Mouse (Mus musculus): Measurements from ENCODE around the gene Sprr3. TPM values are rescaled to one million over a fixed set of nuclear protein-coding genes. Genes with fewer than 3 reads are reported as not detected.

The Sprr3 gene
- total and polyA plus RNA-seq, 2 experiments from 2014 or later = not detected

DNA sequence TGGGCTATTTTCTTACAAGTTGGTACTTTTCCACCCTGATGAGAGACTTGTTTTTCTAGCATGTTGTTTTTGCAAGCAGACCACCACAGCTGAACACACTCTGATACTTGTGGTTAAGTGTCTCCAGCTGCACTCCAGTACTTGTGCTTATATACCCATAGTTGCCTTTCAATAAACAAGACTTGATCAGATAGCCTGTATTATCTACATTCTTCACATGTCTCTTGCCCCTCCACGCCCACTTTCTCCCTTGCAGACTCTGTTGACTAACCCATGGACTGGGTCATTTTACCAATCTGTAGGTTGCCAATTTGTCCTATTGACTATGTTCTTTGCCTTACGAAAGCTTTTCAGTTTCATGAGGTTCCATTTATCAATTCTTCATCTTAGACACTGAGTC, 11.6 kb upstream of the Sprr3 start:
- DNase-seq = no peak

DNA sequence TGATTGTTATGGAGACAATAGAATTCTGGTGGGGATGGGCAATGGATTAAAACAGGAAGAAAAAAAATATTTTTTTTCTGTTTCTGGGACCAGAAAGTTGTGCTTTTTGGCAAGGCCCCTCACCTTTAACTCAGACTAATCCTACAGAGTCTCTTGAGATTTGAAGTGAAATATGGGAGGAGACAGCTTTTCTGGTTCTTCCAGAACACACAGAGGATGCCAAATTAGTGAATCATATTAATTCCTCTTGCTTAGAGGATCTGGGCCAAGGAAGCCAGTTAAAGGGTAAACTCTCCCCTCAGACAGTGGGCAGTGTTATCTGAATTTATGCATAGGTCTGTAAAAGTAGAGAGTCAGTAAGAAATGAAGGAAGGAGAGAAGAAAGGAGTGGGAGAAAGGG, 8.9 kb upstream of the Sprr3 start:
- Histone ChIP-seq H3K9me3 (ENCODE audit: low read length) (no peaks in the 10 kb centered on the region), H3K36me3 (ENCODE audit: insufficient read depth) (no peaks in the 10 kb centered on the region), H3K4me2 (ENCODE audit: low read depth) (no peak overlapping the region), H3K27ac (ENCODE audit: low read depth, low read length) (no peak overlapping the region), H3K27me3 (ENCODE audit: insufficient read depth, low read length) (no peaks in the 10 kb centered on the region), H3K9ac (no peak overlapping the region), H3K4me3 (ENCODE audit: low read depth, low read length) (no peak overlapping the region), H3K4me1 (ENCODE audit: insufficient read depth) (no peaks in the 10 kb centered on the region)
- no peak for TF ChIP-seq CTCF (IDR thresholded peaks at IDR 0.05; ENCODE audit: low read depth)
- no peak for ATAC-seq
- DNase-seq = no peak

More for the DNA sequence above, 11.6 kb upstream of the Sprr3 start:
- Histone ChIP-seq H3K36me3 (ENCODE audit: insufficient read depth) (no peaks in the 10 kb centered on the region), H3K4me2 (ENCODE audit: low read depth) (no peak overlapping the region), H3K27me3 (ENCODE audit: insufficient read depth, low read length) (no peaks in the 10 kb centered on the region), H3K27ac (ENCODE audit: low read depth, low read length) (no peak overlapping the region), H3K4me1 (ENCODE audit: insufficient read depth) (no peaks in the 10 kb centered on the region), H3K4me3 (ENCODE audit: low read depth, low read length) (no peak overlapping the region), H3K9me3 (ENCODE audit: low read length) (no peaks in the 10 kb centered on the region), H3K9ac (no peak overlapping the region)
- 82% methylated on average over 2 of the region's 2 CpGs for WGBS
- ATAC-seq = no peak
- no peak for TF ChIP-seq CTCF (IDR thresholded peaks at IDR 0.05; ENCODE audit: low read depth)

DNA sequence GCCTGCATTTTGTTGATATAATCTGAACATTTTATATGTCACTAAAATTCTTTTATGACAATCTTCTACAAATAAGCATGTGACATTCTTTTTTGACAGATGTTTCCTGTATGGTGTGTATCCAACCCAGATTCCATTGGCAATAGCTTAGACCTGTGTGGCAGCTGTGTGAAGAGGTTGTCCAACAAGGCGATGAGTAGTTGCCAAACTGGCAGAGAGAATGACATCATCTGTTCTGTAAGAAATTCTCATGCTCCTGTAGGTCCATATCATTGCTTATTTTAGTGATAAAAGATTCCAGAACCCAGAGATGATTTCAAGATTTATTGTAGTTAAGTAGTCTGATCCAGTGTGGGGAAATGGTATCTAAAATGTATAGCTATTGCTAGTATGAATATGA, 8.1 kb upstream of the Sprr3 start:
- Histone ChIP-seq H3K4me1 (ENCODE audit: insufficient read depth) (no peaks in the 10 kb centered on the region), H3K4me2 (ENCODE audit: low read depth) (no peak overlapping the region), H3K9ac (no peak overlapping the region), H3K27me3 (ENCODE audit: insufficient read depth, low read length) (no peaks in the 10 kb centered on the region), H3K4me3 (ENCODE audit: low read depth, low read length) (no peak overlapping the region), H3K9me3 (ENCODE audit: low read length) (no peaks in the 10 kb centered on the region), H3K27ac (ENCODE audit: low read depth, low read length) (no peak overlapping the region), H3K36me3 (ENCODE audit: insufficient read depth) (no peaks in the 10 kb centered on the region)
- DNase-seq (no peak), ATAC-seq (no peak)
- TF ChIP-seq CTCF (IDR thresholded peaks at IDR 0.05; ENCODE audit: low read depth) = no peak
- WGBS = 86% methylated on average over 1 of the region's 1 CpGs

DNA sequence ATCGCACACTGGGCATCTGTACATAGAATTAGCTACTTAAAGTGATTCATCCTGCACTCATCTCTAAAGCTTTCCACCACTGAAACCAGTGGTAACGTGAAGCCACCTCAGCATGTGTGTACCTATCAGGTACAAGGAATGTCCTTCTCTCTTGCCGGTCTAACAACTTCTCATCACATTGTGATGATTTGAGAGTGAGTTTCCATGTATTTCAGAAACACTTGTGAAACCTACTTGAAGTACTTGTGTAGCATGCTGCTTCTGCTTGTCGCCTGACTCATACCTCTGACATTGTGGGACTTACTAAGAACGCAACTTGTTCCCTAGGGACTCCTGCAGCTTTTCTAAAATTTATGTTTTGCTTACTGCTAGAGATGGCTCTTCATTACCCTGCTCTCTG, 3.4 kb downstream of the Sprr3 start:
- Histone ChIP-seq H3K4me2 (ENCODE audit: low read depth) (no peak overlapping the region), H3K4me1 (ENCODE audit: insufficient read depth) (no peaks in the 10 kb centered on the region), H3K36me3 (ENCODE audit: insufficient read depth) (no peaks in the 10 kb centered on the region), H3K9me3 (ENCODE audit: low read length) (no peaks in the 10 kb centered on the region), H3K9ac (no peak overlapping the region), H3K27me3 (ENCODE audit: insufficient read depth, low read length) (no peaks in the 10 kb centered on the region), H3K4me3 (ENCODE audit: low read depth, low read length) (no peak overlapping the region), H3K27ac (ENCODE audit: low read depth, low read length) (no peak overlapping the region)
- no peak for DNase-seq
- TF ChIP-seq CTCF (IDR thresholded peaks at IDR 0.05; ENCODE audit: low read depth) = no peak
- WGBS = 94% methylated on average over 5 of the region's 5 CpGs
- ATAC-seq = no peak

DNA sequence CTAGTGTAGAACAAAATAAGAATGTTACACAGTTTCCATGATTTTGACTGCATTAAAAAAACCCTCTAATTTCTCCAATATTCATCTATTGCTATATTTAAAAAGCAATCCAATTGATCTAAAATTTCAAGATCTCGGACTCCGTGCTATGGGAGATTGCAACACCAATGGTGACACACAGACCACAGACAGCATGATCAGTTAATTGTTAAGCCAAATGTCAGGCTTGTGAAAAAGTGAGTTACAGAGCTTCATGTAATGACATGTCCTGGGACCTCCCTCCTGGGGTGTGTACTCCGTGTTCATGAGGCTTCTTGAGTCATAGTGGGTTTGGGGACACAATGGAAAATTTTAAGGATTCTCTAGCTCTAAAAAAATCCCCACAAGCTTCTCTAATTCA, 18.3 kb downstream of the Sprr3 start:
- DNase-seq (no peak), ATAC-seq (no peak)
- H3K27me3 ChIP-seq (ENCODE audit: insufficient read depth, low read length) = no peaks in the 10 kb centered on the region
- H3K9me3 ChIP-seq (ENCODE audit: low read length) = no peaks in the 10 kb centered on the region
- WGBS = 92% methylated on average over 3 of the region's 3 CpGs
- TF ChIP-seq CTCF (IDR thresholded peaks at IDR 0.05; ENCODE audit: low read depth) = no peak
- H3K4me1 ChIP-seq (ENCODE audit: insufficient read depth) = no peaks in the 10 kb centered on the region
- H3K4me3 ChIP-seq (ENCODE audit: low read depth, low read length) = no peak overlapping the region
- H3K36me3 ChIP-seq (ENCODE audit: insufficient read depth) = no peaks in the 10 kb centered on the region
- H3K27ac ChIP-seq (ENCODE audit: low read depth, low read length) = no peak overlapping the region
- no peak overlapping the region for H3K4me2 ChIP-seq (ENCODE audit: low read depth)
- H3K9ac ChIP-seq = no peak overlapping the region

DNA sequence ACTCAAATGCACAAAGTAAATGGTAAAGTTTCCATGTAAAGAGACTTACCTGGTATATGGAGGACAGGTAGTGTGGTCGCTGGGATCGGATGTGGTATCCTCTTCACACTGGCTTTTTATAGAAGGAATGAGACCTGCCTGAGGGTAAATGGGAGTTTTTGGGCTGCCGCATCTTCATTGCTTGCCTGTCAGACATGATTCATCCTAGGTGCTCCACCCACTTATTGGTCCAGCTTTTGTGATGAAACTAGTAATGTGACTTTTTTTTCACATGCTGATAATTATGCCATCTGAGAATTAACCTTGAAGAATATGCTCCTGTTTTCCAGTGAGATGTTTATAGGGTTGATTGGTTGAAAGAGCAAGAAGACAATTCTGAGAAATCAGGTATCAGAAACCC, 19.8 kb downstream of the Sprr3 start, which contains the start of gene Sprr1b:
Sprr1b (minus strand) TSS at position 101 of the 400 bp plus-strand sequence.
- Histone ChIP-seq H3K9me3 (ENCODE audit: low read length) (no peaks in the 10 kb centered on the region), H3K27me3 (ENCODE audit: insufficient read depth, low read length) (no peaks in the 10 kb centered on the region), H3K9ac (no peak within 1 kb of the TSS), H3K4me2 (ENCODE audit: low read depth) (no peak within 1 kb of the TSS), H3K4me1 (ENCODE audit: insufficient read depth) (no peaks in the 10 kb centered on the region), H3K27ac (ENCODE audit: low read depth, low read length) (no peak within 1 kb of the TSS), H3K36me3 (ENCODE audit: insufficient read depth) (no peaks in the 10 kb centered on the region), H3K4me3 (ENCODE audit: low read depth, low read length) (no peak within 1 kb of the TSS)
- ATAC-seq (no peak), DNase-seq (no peak)
- WGBS = 98% methylated on average over 3 of the region's 3 CpGs
- no peak for TF ChIP-seq CTCF (IDR thresholded peaks at IDR 0.05; ENCODE audit: low read depth)

DNA sequence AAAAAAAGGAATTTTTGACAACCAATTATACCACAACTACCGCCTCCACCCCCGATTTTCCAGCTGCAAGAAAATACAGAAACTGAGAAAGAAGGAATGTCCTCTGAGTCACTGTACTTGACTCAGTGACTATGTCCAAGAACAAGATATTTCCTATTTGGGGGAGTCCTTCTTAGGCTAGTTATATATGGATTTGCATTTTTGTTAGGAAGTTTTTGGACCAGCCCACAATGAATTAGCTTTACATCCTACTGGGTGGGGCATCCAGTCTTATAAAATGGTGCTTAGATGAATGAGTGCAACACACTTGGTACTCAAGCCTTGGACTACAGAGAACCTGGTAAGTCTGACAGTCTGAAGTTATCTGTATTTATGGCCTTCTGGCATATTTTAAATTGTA, 26.2 kb downstream of the Sprr3 start, which contains the start of gene Sprr2k:
Sprr2k (plus strand) TSS at position 301 of the 400 bp plus-strand sequence.
- Histone ChIP-seq H3K4me1 (ENCODE audit: insufficient read depth) (no peaks in the 10 kb centered on the region), H3K9me3 (ENCODE audit: low read length) (no peaks in the 10 kb centered on the region), H3K36me3 (ENCODE audit: insufficient read depth) (no peaks in the 10 kb centered on the region), H3K9ac (no peak within 1 kb of the TSS), H3K27ac (ENCODE audit: low read depth, low read length) (no peak within 1 kb of the TSS), H3K4me3 (ENCODE audit: low read depth, low read length) (no peak within 1 kb of the TSS), H3K27me3 (ENCODE audit: insufficient read depth, low read length) (no peaks in the 10 kb centered on the region), H3K4me2 (ENCODE audit: low read depth) (no peak within 1 kb of the TSS)
- ATAC-seq (no peak), DNase-seq (no peak)
- 95% methylated on average over 2 of the region's 2 CpGs for WGBS
- no peak for TF ChIP-seq CTCF (IDR thresholded peaks at IDR 0.05; ENCODE audit: low read depth)

DNA sequence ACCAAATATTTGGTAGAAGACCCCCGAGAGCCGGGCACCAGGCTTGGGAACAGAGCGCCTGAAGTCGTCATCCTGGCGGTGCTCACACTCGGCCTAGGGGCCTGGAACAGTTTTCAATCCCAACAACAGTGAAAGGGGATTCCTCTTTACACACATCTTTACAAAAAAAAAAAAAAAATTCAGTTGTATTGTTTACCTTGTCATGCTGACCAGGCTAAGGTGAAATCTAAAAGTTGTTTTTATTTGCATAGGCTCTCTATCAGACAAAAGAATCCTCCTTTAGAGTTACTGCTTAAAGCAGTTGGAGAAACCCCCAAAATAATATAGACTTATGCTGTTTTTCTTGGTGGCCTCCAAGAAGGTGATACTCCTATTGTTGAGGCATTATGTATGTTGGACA, 29.2 kb downstream of the Sprr3 start, which contains the start of gene Gm9774:
Gm9774 (minus strand) TSS at position 101 of the 400 bp plus-strand sequence.
- H3K27ac ChIP-seq (ENCODE audit: low read depth, low read length) = no peak within 1 kb of the TSS
- H3K4me2 ChIP-seq (ENCODE audit: low read depth) = no peak within 1 kb of the TSS
- no peaks in the 10 kb centered on the region for H3K4me1 ChIP-seq (ENCODE audit: insufficient read depth)
- WGBS = 94% methylated on average over 6 of the region's 6 CpGs
- ATAC-seq (no peak), DNase-seq (no peak)
- no peak within 1 kb of the TSS for H3K9ac ChIP-seq
- no peaks in the 10 kb centered on the region for H3K27me3 ChIP-seq (ENCODE audit: insufficient read depth, low read length)
- no peak for TF ChIP-seq CTCF (IDR thresholded peaks at IDR 0.05; ENCODE audit: low read depth)
- no peaks in the 10 kb centered on the region for H3K9me3 ChIP-seq (ENCODE audit: low read length)
- H3K4me3 ChIP-seq (ENCODE audit: low read depth, low read length) = no peak within 1 kb of the TSS
- H3K36me3 ChIP-seq (ENCODE audit: insufficient read depth) = no peaks in the 10 kb centered on the region
